Mouse (Mus musculus) limb, embryonic 10.5 days (tissue): ENCODE results near the gene Atg9a. TPM values are rescaled to one million over a fixed set of nuclear protein-coding genes. Genes with fewer than 3 reads are reported as not detected.

ENCODE experiments used
- DNase-seq: peaks from one replicate; pipeline ENCODE4 v3.0.0-alpha.2; 2017; ENCODE audit warnings: low spot score
- H3K27ac ChIP-seq: fragments of 300-500 bp; sonication (generic); 2 replicates; pipeline ENCODE4 v1.5.1; 2016; ENCODE audit warnings: mild to moderate bottlenecking
- H3K27me3 ChIP-seq: fragments of 300-500 bp; sonication (generic); 2 replicates; pipeline ENCODE4 v1.6.1; 2016; ENCODE audit warnings: low read depth, mild to moderate bottlenecking; ENCODE audit not compliant: poor library complexity, severe bottlenecking
- H3K36me3 ChIP-seq: fragments of 300-500 bp; sonication (generic); 2 replicates; pipeline ENCODE4 v1.6.1; 2016; ENCODE audit warnings: mild to moderate bottlenecking, moderate library complexity
- H3K4me1 ChIP-seq: fragments of 300-500 bp; sonication (generic); 2 replicates; pipeline ENCODE4 v1.6.1; 2016
- H3K4me3 ChIP-seq: fragments of 300-500 bp; sonication (generic); 2 replicates; pipeline ENCODE4 v1.5.1; 2016; ENCODE audit warnings: mild to moderate bottlenecking, moderate library complexity
- H3K9me3 ChIP-seq: fragments of 300-500 bp; sonication (generic); replicated peaks from 2 replicates; pipeline ENCODE4 v1.6.1; 2016; ENCODE audit warnings: mild to moderate bottlenecking
- WGBS: fragments of 180-500 bp; shearing (Covaris S2); methylation state at CpG from one replicate; pipeline ENCODE4 v1.1.7; 2016; 5-methylcytosine and 5-hydroxymethylcytosine counted together
- polyA plus RNA-seq: library from polyadenylated mRNA; unstranded; fragments of >200 nt; fragmentation: Nextera tagmentation; extraction: Ambion mirVana; gene quantifications from 2 replicates; pipeline ENCODE4 v1.2.1, GENCODE M21; 2016

Gene Atg9a
- polyA plus RNA-seq, 1 experiment from 2014 or later, result 23.9 TPM

DNA sequence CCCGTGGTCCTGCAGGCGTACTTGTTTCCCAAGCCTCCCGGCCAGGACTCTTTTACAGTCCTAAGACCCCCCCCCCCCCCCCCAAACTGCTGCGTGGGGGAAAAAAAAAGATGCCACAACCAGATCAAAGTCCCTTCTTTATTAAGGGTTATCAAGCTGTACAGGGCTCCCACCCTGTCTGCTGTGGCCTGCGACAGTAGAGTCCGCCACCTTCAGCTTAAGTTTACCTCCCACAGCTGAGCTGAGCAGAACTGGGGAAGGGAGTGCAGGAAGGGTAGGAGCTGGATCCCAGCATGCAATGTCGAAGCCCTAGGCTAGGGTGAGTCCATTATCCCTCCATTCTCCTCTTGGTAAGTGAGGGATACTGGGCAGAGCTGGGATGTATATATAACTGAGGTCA is 11.3 kb downstream of the Atg9a start:
- Histone ChIP-seq H3K27ac (peak overlapping the region; percentile 64), H3K4me1 (peaks cover 24% of the 10 kb centered on the region), H3K36me3 (peaks cover 65% of the 10 kb centered on the region), H3K9me3 (no peaks in the 10 kb centered on the region), H3K4me3 (peak overlapping the region; percentile 66), H3K27me3 (no peaks in the 10 kb centered on the region)
- no peak for DNase-seq
- WGBS, result 42% methylated on average over 7 of the region's 7 CpGs

DNA sequence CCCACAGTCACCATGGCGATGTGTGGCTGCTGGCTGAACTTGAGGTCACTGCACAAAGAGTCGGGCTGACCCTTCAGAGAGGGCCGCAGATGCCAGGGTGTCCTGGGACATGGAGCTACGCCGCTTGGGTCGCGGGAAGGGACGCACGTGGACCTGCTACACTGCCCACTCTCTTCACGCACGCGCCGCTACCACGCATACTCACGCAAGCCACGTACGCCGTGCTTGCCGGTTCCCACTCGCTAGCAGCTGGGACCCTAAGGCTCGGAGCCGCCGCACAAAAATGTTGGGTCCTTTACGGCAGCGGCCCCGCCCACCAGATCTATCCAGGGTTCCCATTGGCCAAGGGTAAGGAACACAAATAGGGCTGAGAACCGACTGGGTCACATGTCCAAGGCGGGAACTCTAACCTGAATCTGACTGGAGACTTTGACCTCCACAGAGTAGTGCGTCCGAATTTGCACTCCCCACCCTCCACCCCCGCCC is 11.8 kb downstream of the Atg9a start, which contains the start of gene Abcb6:
Gene Abcb6 (minus strand): TSS at position 288 of the 486 bp plus-strand sequence.
- H3K27me3 ChIP-seq, result no peaks in the 10 kb centered on the region
- no peaks in the 10 kb centered on the region for H3K9me3 ChIP-seq
- H3K4me3 ChIP-seq, result peak within 1 kb of the TSS; percentile 66
- peaks cover 65% of the 10 kb centered on the region for H3K36me3 ChIP-seq
- H3K4me1 ChIP-seq, result peaks cover 24% of the 10 kb centered on the region
- under 1% methylated on average over 31 of the region's 31 CpGs for WGBS
- peak; percentile 94 for DNase-seq
- H3K27ac ChIP-seq, result peak within 1 kb of the TSS; percentile 82

DNA sequence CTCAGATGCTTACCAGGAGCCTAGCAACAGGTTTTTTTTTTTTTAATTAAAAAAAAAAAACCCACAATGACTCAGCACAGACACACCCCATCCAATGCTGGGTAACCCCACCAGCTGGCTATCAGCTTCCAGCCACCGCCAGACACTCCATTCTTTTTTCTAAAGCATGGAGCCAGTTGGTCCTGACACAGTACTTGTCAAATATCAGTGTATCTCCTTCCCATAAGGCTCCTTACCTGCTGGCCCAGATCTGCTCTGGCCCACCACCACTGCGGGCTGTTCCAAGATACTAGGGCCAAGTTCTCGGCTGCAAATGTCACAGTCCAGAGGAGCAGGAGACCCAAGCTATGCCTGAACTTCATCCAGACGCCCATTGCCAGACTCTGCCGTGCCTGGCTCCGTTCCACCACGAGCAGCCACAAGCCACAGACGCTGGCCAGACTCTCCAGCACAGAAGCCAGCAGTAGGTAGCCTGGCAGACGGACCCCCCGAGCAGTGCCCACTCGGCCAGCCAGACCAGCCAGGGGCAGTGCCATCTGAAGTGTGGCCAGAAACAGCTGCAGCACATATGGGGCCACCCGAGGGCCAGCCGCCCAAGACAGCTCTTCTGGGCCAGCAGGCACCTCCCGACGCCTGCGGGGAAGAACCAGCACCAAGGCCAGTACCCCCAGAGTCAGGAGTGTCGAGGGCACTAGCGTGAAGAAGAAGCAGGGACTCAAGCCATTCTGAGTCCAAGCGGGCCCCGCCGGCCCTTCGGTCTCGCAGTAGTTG is 12.5 kb downstream of the Atg9a start:
- peaks cover 24% of the 10 kb centered on the region for H3K4me1 ChIP-seq
- H3K9me3 ChIP-seq, result no peaks in the 10 kb centered on the region
- 13% methylated on average over 23 of the region's 23 CpGs for WGBS
- peak; percentile 36 for DNase-seq
- H3K27ac ChIP-seq, result peak overlapping the region; percentile 82
- peaks cover 65% of the 10 kb centered on the region for H3K36me3 ChIP-seq
- H3K4me3 ChIP-seq, result peak overlapping the region; percentile 66
- H3K27me3 ChIP-seq, result no peaks in the 10 kb centered on the region

DNA sequence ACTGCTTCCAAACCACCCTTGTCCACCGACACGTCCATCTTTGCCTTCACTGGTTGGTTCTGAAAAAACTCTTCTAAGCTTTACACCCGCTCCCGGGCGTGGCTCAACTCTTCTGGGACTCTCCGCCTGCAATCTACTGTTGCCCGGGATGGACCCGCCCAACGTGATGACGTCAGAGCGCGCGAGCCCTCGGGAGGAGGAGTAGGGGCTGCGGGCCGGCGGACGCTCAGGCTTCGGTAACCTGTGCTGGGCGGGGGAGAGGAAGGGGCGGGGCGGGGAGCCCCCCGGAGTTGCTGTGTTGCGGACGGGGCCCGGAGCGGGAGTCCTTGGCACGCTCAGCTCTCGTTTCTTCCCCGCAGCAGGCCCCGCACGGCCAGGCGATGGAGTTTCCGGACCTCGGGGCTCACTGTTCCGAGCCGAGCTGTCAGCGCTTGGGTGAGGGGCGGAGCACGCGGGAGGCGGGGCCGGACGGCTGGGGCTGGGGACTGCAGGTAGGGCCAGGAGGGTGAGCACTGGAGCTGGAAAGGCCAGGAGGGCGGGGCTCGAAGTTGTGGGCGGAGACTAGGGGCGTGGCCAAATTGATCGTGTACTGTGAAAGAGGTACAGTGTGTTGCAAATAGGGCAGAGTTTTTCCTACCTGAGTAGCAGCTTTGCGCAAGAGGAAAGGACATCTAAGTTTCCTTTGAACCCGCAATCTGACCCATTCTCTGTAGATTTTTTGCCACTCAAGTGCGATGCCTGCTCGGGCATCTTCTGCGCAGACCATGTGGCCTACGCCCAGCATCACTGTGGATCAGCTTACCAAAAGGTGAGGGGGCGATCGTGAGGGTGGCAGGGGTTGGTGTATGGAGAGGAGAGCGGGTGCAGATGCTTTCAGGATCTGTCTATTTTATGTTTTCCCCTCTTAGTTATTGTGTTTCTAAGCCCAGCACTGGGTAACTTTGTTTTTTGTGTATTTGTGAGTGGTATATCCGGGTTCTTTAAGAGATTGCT is 23.2 kb downstream of the Atg9a start, which contains the start of gene Zfand2b:
Gene Zfand2b (plus strand): TSS at position 175 of the 993 bp plus-strand sequence.
- Histone ChIP-seq H3K27ac (peak within 1 kb of the TSS; percentile 88), H3K9me3 (no peaks in the 10 kb centered on the region), H3K4me1 (peaks cover 20% of the 10 kb centered on the region), H3K4me3 (peak within 1 kb of the TSS; percentile 83), H3K27me3 (no peaks in the 10 kb centered on the region), H3K36me3 (peaks cover 36% of the 10 kb centered on the region)
- DNase-seq, result peak; percentile 99
- under 1% methylated on average over 59 of the region's 59 CpGs for whole genome bisulfite sequencing

DNA sequence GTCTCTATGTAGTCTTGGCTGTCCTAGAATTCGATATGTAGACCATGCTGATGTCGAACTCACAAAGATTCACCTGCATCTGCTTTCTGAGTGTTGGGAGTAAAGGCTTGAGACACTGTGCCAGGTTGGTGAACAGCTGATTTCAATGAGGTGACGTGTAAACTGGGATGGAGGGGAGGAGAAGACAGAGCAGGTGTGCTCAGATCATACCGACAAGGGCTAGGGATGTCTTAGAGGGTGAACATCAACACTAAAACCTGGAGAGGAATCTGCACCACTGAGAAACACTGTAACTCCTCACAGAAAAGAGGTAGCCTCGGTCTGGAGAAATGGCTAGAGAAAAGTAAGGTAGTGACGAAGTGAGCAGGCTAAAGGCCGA is 23.9 kb downstream of the Atg9a start:
- Histone ChIP-seq H3K9me3 (no peaks in the 10 kb centered on the region), H3K36me3 (peaks cover 29% of the 10 kb centered on the region), H3K27me3 (no peaks in the 10 kb centered on the region), H3K4me1 (peaks cover 20% of the 10 kb centered on the region), H3K27ac (peak overlapping the region; percentile 88), H3K4me3 (peak overlapping the region; percentile 83)
- 6% methylated on average over 7 of the region's 7 CpGs for WGBS
- DNase-seq, result no peak

DNA sequence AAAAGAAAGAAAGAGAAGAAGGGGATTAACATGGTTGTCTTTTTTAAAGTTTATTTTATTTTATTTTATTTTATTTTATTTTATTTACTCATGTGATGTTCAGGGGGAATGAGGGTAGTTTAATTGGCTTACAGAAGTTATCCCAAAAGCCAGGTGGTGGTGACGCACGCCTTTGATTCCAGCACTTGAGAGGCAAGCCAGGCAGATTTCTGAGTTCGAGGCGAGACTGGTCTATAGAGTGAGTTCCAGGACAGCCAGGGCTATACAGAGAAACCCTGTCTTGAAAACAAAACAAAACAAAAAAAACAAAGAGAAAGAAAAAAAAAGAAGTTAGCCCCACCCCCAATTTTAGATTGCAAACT is 31.8 kb downstream of the Atg9a start:
- H3K27ac ChIP-seq, result no peak overlapping the region
- no peaks in the 10 kb centered on the region for H3K9me3 ChIP-seq
- no peak for DNase-seq
- no peaks in the 10 kb centered on the region for H3K4me1 ChIP-seq
- H3K27me3 ChIP-seq, result no peaks in the 10 kb centered on the region
- 87% methylated on average over 4 of the region's 4 CpGs for WGBS
- H3K36me3 ChIP-seq, result no peaks in the 10 kb centered on the region
- no peak overlapping the region for H3K4me3 ChIP-seq

DNA sequence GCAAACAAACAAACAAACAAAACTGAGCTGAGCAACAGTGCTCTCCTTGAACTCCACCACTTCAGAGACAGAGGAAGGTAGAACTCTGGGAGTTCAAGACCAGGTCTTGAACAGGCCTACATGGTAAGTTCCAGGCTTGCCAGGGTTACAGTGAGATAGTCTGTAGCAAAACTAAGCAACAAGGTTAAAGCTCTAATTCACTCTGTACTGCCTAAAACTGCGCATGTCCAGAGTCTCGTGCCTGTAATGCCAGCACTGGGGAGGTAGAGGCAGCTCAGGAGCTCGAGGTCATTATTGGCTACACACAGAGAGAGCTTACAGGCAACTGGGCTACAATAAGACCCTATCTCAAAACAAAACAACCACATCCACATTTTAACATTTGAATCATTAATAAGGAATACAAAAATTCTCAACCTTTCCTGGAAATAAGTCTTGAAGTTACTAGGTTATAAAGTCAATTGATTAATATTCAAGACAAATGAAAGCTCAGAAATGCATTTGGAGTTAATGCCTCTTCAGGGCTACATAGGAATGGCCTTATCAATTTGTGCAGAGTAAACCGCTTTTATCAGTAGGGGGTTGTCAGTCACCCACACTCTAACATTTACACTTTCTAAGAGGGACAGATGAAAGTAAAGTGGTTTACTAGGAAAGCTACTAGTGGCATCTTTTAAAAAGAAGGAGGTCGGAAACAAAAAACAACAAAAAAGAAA is 32.3 kb downstream of the Atg9a start:
- Histone ChIP-seq H3K4me1 (no peaks in the 10 kb centered on the region), H3K27ac (no peak overlapping the region), H3K36me3 (no peaks in the 10 kb centered on the region), H3K27me3 (no peaks in the 10 kb centered on the region), H3K9me3 (no peaks in the 10 kb centered on the region), H3K4me3 (no peak overlapping the region)
- DNase-seq, result no peak
- 82% methylated on average over 5 of the region's 5 CpGs for WGBS

DNA sequence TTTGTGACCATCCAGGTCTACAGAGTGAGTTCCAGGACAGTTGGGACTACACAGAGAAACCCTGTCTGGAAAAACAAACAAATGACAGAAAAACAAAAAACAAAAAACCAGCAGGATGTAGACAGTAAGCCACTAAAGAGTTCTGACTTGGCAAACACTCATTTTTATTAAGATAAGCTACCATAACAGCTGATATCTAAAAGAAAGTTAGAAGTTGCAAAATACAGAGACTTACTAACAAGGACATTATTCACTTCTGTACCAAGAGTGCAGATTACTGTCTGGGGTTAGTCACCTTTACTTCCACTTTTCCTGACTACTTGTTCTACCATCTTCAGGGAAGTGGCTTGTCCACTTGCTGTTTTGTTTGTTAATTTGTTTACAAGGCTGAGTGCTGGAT is 33.0 kb downstream of the Atg9a start:
- Histone ChIP-seq H3K4me3 (no peak overlapping the region), H3K27me3 (no peaks in the 10 kb centered on the region), H3K36me3 (no peaks in the 10 kb centered on the region), H3K9me3 (no peaks in the 10 kb centered on the region), H3K4me1 (no peaks in the 10 kb centered on the region), H3K27ac (no peak overlapping the region)
- no peak for DNase-seq

DNA sequence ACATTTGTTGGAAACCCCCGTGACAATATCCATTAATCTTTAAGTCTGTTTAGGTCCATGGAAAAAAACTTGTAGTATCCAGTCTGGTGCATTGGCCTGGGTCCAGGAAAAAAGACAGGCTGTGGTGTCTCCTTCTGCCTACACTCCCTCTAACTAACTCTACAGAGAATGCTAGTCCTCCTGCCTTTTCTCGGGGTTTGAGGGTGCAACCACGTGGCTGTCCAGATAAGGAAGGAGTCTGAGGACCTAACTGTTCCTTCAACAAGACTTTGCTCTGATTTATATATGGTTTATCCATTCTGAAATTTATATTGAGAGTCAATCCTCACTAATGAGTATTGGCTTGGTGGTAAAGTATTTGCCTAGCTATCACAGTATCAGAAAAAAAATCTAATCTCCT is 36.2 kb downstream of the Atg9a start:
- H3K27ac ChIP-seq, result no peak overlapping the region
- H3K27me3 ChIP-seq, result no peaks in the 10 kb centered on the region
- no peaks in the 10 kb centered on the region for H3K4me1 ChIP-seq
- WGBS, result 67% methylated on average over 3 of the region's 3 CpGs
- DNase-seq, result no peak
- H3K9me3 ChIP-seq, result no peaks in the 10 kb centered on the region
- H3K4me3 ChIP-seq, result no peak overlapping the region
- H3K36me3 ChIP-seq, result no peaks in the 10 kb centered on the region

DNA sequence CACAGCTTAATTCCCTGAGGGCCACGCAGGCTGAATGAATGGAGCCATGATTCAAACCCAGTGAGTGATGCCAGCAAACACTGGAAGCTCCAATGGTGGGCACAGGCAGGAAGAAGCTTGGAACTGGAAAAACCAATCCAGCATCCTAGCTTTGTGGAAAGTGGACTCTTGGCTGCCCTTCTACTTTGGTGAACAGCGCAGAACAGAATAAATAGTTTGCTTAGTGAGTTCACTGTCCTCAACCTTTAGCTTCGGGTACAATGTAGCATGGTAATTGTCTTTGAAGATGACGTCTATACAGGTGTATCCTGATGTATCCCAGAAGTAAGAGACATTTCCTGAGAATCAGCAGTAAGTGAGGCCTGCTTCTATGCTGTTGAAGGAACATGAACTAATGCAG is 43.3 kb downstream of the Atg9a start:
- H3K36me3 ChIP-seq, result peaks cover 53% of the 10 kb centered on the region
- DNase-seq, result no peak
- H3K9me3 ChIP-seq, result no peaks in the 10 kb centered on the region
- H3K27me3 ChIP-seq, result no peaks in the 10 kb centered on the region
- peaks cover 6% of the 10 kb centered on the region for H3K4me1 ChIP-seq
- 92% methylated on average over 4 of the region's 4 CpGs for WGBS
- H3K27ac ChIP-seq, result no peak overlapping the region
- no peak overlapping the region for H3K4me3 ChIP-seq

DNA sequence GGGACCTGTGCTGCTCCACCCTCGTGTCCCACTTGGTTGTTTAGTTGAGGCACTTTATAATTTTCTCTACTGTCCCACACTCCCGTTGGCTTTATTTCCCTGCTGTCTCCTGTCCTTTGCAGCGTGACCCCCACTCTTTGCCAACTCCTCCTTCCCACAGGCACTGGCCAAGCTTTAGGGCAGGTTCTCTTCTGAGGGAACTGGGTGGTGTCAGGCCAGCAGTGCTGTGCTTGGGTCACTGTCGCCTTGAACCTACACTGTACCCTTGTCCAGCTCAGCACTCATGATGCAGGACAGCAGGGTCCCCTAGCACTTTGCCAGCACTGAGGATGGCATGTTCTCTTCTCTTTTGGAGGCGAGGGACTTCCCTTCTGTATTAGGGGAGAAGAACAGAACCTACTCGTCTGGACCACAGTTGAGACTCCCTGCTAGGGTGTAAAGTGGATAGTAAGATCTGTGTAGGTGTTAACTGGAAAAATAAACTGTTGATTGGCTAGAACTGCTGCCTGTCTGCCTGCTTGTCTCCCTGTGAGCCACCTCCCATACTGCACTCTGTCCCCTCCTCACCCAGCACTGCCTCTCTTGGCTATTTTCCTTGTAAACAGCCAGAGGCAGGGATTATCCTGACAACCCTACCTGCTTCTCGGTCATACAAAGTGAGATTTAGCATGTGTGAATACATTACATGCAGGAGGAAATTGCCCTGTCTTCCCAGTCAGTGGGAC is 44.4 kb downstream of the Atg9a start:
- Histone ChIP-seq H3K9me3 (no peaks in the 10 kb centered on the region), H3K27ac (no peak overlapping the region), H3K27me3 (no peaks in the 10 kb centered on the region), H3K36me3 (peaks cover 53% of the 10 kb centered on the region), H3K4me3 (no peak overlapping the region), H3K4me1 (peaks cover 14% of the 10 kb centered on the region)
- DNase-seq, result no peak
- WGBS, result 80% methylated on average over 7 of the region's 7 CpGs

DNA sequence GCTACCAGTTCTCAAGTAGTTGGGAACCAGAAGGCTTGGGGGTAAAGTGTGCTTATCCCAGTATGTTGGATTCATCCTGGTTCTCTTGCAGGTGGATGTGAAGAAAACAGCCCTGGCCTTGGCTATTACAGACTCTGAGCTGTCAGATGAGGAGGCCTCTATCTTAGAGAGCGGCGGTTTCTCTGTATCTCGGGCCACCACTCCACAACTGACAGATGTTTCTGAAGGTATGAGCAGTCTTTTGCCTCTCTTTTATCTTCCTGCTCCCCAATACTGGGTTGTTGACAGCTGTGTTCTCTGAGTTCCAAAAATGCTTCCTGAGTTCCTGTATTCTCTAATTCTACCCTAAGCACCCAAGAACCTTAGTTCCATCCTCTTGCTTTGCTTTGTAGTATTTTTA is 46.4 kb downstream of the Atg9a start:
- WGBS, result 100% methylated on average over 3 of the region's 3 CpGs
- DNase-seq, result no peak
- Histone ChIP-seq H3K4me1 (peaks cover 32% of the 10 kb centered on the region), H3K4me3 (no peak overlapping the region), H3K9me3 (no peaks in the 10 kb centered on the region), H3K27ac (no peak overlapping the region), H3K36me3 (peaks cover 53% of the 10 kb centered on the region), H3K27me3 (no peaks in the 10 kb centered on the region)
